ENCODE assay signal across 8 mouse cellular contexts in genomic region chr4:107179561-107179960, GRCm38 (mm10). TPM values are rescaled to one million over a fixed set of nuclear protein-coding genes. Genes with fewer than 3 reads are reported as not detected.
DNase-seq lines count a peak whose midpoint lies in the region; ATAC-seq and TF ChIP-seq lines count a peak whose summit lies in the region.

No protein-coding gene starts in this region.

- peak overlapping the region; percentile 66 for H3K4me2 ChIP-seq in midbrain, embryonic 13.5 days (replicated peaks)

- no peak overlapping the region; the same call in 1 of the 2 replicates for H3K27ac ChIP-seq in kidney, adult 2 months (ENCODE audit: insufficient read depth, low read depth, low read length)
- peak overlapping the region; percentile 98 for H3K27ac ChIP-seq in hindbrain, embryonic 10.5 days
- peak overlapping the region; percentile 98 for H3K27ac ChIP-seq in midbrain, embryonic 13.5 days

- H3K36me3 ChIP-seq in kidney, adult 2 months (ENCODE audit: control insufficient read depth, insufficient read depth, low read length): no peaks in the 10 kb centered on the region
- peaks cover 18% of the 10 kb centered on the region for H3K36me3 ChIP-seq in hindbrain, embryonic 10.5 days
- H3K36me3 ChIP-seq in midbrain, embryonic 13.5 days: peaks cover 7% of the 10 kb centered on the region

- ATAC-seq in midbrain, embryonic 13.5 days: no peak

- no peak for TF ChIP-seq CTCF in kidney, adult 2 months (conservative IDR thresholded peaks at IDR 0.05; ENCODE audit: insufficient read depth, insufficient read length, low read depth, low read length)

- under 1% methylated on average over 8 of the region's 8 CpGs for WGBS in kidney, adult 2 months
- WGBS in hindbrain, embryonic 10.5 days: 7% methylated on average over 8 of the region's 8 CpGs
- WGBS in midbrain, embryonic 13.5 days: 4% methylated on average over 8 of the region's 8 CpGs

- peak overlapping the region; percentile 87 for H3K4me3 ChIP-seq in kidney, adult 2 months (ENCODE audit: insufficient read depth, low read depth, low read length)
- H3K4me3 ChIP-seq in hindbrain, embryonic 10.5 days: peak overlapping the region; percentile 99
- peak overlapping the region; percentile 95 for H3K4me3 ChIP-seq in midbrain, embryonic 13.5 days (replicated peaks)

- H3K9me3 ChIP-seq in hindbrain, embryonic 10.5 days: no peaks in the 10 kb centered on the region
- no peaks in the 10 kb centered on the region for H3K9me3 ChIP-seq in midbrain, embryonic 13.5 days

- no peak for TF ChIP-seq POLR2A in kidney, adult 2 months (IDR thresholded peaks at IDR 0.05; ENCODE audit: low read depth, low read length)

- DNase-seq in kidney, adult 2 months: no peak
- DNase-seq in kidney, postnatal 36 days: no peak
- peak; percentile 40 for DNase-seq in NIH3T3 (ENCODE audit: low read depth)
- no peak for DNase-seq in hindbrain, embryonic 10.5 days (ENCODE audit: low spot score)
- no peak for DNase-seq in c-Kit-positive CD71-positive TER-119-positive erythroid progenitor cells, embryonic 14.5 days (ENCODE audit: low spot score)
- DNase-seq in urinary bladder, postnatal 25 days (ENCODE audit: low spot score): no peak
- no peak for DNase-seq in embryo, embryonic 9.5 days (ENCODE audit: extremely low spot score)

- peak overlapping the region; percentile 92 for H3K9ac ChIP-seq in midbrain, embryonic 13.5 days (replicated peaks)

- H3K27me3 ChIP-seq in kidney, adult 2 months (replicated peaks; ENCODE audit: control insufficient read depth, insufficient read depth, low read length): no peaks in the 10 kb centered on the region
- no peaks in the 10 kb centered on the region for H3K27me3 ChIP-seq in hindbrain, embryonic 10.5 days (ENCODE audit: insufficient read depth, poor library complexity, severe bottlenecking)
- no peaks in the 10 kb centered on the region for H3K27me3 ChIP-seq in midbrain, embryonic 13.5 days

- H3K4me1 ChIP-seq in kidney, adult 2 months (ENCODE audit: control insufficient read depth, insufficient read depth, low read length): peaks cover 17% of the 10 kb centered on the region
- H3K4me1 ChIP-seq in hindbrain, embryonic 10.5 days (replicated peaks): peaks cover 39% of the 10 kb centered on the region
- H3K4me1 ChIP-seq in midbrain, embryonic 13.5 days (replicated peaks): peaks cover 47% of the 10 kb centered on the region

RNA-seq across cellular contexts. Expression of gene Tceanc2, which starts 0.6 kb away (rescaled TPM):
- 8.9 and 10.0 TPM in 2 replicates for polyA plus RNA-seq in kidney, adult 2 months (2012; rRNA removed)
- polyA plus RNA-seq in hindbrain, embryonic 10.5 days (2016; fragmentation: Nextera tagmentation; extraction: Ambion mirVana): 23.1 and 30.2 TPM in 2 replicates
- 28.4 and 45.1 TPM in 2 replicates for polyA plus RNA-seq in midbrain, embryonic 13.5 days (2015; fragmentation: Nextera tagmentation; extraction: Ambion mirVana)

RNA-seq across cellular contexts. Expression of gene Tmem59, which starts 1.4 kb away (rescaled TPM):
- 447 and 474 TPM in 2 replicates for polyA plus RNA-seq in kidney, adult 2 months (2012; rRNA removed)
- polyA plus RNA-seq in hindbrain, embryonic 10.5 days (2016; fragmentation: Nextera tagmentation; extraction: Ambion mirVana): 289 and 340 TPM in 2 replicates
- polyA plus RNA-seq in midbrain, embryonic 13.5 days (2015; fragmentation: Nextera tagmentation; extraction: Ambion mirVana): 377 and 395 TPM in 2 replicates

RNA-seq across cellular contexts. Expression of gene Ldlrad1, which starts 29.4 kb away (rescaled TPM):
- polyA plus RNA-seq in kidney, adult 2 months (2012; rRNA removed): not detected in 2 replicates
- not detected in 2 replicates for polyA plus RNA-seq in hindbrain, embryonic 10.5 days (2016; fragmentation: Nextera tagmentation; extraction: Ambion mirVana)
- not detected in 2 replicates for polyA plus RNA-seq in midbrain, embryonic 13.5 days (2015; fragmentation: Nextera tagmentation; extraction: Ambion mirVana)
